Mouse (Mus musculus): ENCODE measurements at regions not wholly inside any gene's neighbourhood (a gene's known extent, or its start where the extent isn't known, plus 50 kb on each side); places are given as distances from the start of the nearest gene placed in this dataset.

- no peak for DNase-seq (ENCODE audit: low read depth, low spot score)
- TF ChIP-seq ZC3H11A (IDR thresholded peaks at IDR 0.05; ENCODE audit: low read depth, low read length), result no peak
- no peak for TF ChIP-seq USF2 (IDR thresholded peaks at IDR 0.05; ENCODE audit: borderline replicate concordance in 1 of 2, insufficient read depth in 1 of 2, low read depth in 1 of 2, low read length in 2 of 2)
- TF ChIP-seq BHLHE40 (IDR thresholded peaks at IDR 0.05; ENCODE audit: borderline replicate concordance, low read depth, low read length), result no peak
- no peak for TF ChIP-seq GABPA (IDR thresholded peaks at IDR 0.05; ENCODE audit: low read depth, low read length)
- Histone ChIP-seq H3K4me3 (ENCODE audit: control insufficient read depth in 1 of 2, insufficient read depth in 1 of 2, low read depth in 2 of 2, low read length in 2 of 2) (no peak overlapping the region), H3K79me2 (ENCODE audit: control insufficient read depth, insufficient read depth, low read length, poor library complexity) (no peaks in the 10 kb centered on the region), H3K27me3 (ENCODE audit: control insufficient read depth in 1 of 2, insufficient read depth in 2 of 2, low read length in 2 of 2) (no peaks in the 10 kb centered on the region), H3K4me1 (ENCODE audit: control insufficient read depth in 1 of 2, insufficient read depth in 2 of 2, low read length in 2 of 2) (no peaks in the 10 kb centered on the region), H3K27ac (ENCODE audit: control insufficient read depth, low read depth, low read length) (no peak overlapping the region), H3K9me3 (replicated peaks; ENCODE audit: insufficient read depth, low read length) (no peaks in the 10 kb centered on the region), H3K9ac (ENCODE audit: control insufficient read depth, low read depth, low read length, poor library complexity, severe bottlenecking) (no peak overlapping the region), H3K36me3 (ENCODE audit: control insufficient read depth in 1 of 2, insufficient read depth in 2 of 2, low read length in 2 of 2) (no peaks in the 10 kb centered on the region)
Observed at GRCm38 (mm10) chr19:26249751-26250150, 355.1 kb upstream of the Smarca2 start.

GRCm38 (mm10) chr19:26258677-26259076 lies 346.2 kb upstream of the Smarca2 start:
- Histone ChIP-seq H3K36me3 (ENCODE audit: control insufficient read depth in 1 of 2, insufficient read depth in 2 of 2, low read length in 2 of 2) (no peaks in the 10 kb centered on the region), H3K9me3 (replicated peaks; ENCODE audit: insufficient read depth, low read length) (no peaks in the 10 kb centered on the region), H3K4me1 (ENCODE audit: control insufficient read depth in 1 of 2, insufficient read depth in 2 of 2, low read length in 2 of 2) (no peaks in the 10 kb centered on the region), H3K9ac (ENCODE audit: control insufficient read depth, low read depth, low read length, poor library complexity, severe bottlenecking) (no peak overlapping the region), H3K27ac (ENCODE audit: control insufficient read depth, low read depth, low read length) (no peak overlapping the region), H3K27me3 (ENCODE audit: control insufficient read depth in 1 of 2, insufficient read depth in 2 of 2, low read length in 2 of 2) (no peaks in the 10 kb centered on the region), H3K79me2 (ENCODE audit: control insufficient read depth, insufficient read depth, low read length, poor library complexity) (no peaks in the 10 kb centered on the region), H3K4me3 (ENCODE audit: control insufficient read depth in 1 of 2, insufficient read depth in 1 of 2, low read depth in 2 of 2, low read length in 2 of 2) (no peak overlapping the region)
- DNase-seq (ENCODE audit: low read depth, low spot score), result no peak
- TF ChIP-seq MAZ (IDR thresholded peaks at IDR 0.05; ENCODE audit: low read depth, low read length), result no peak
- no peak for TF ChIP-seq ZNF384 (IDR thresholded peaks at IDR 0.05; ENCODE audit: low read depth, low read length)
- no peak for TF ChIP-seq TAL1 (IDR thresholded peaks at IDR 0.05; ENCODE audit: low read length)

- Histone ChIP-seq H3K4me1 (ENCODE audit: control insufficient read depth in 1 of 2, insufficient read depth in 2 of 2, low read length in 2 of 2) (no peaks in the 10 kb centered on the region), H3K9me3 (replicated peaks; ENCODE audit: insufficient read depth, low read length) (no peaks in the 10 kb centered on the region), H3K27ac (ENCODE audit: control insufficient read depth, low read depth, low read length) (no peak overlapping the region), H3K36me3 (ENCODE audit: control insufficient read depth in 1 of 2, insufficient read depth in 2 of 2, low read length in 2 of 2) (no peaks in the 10 kb centered on the region), H3K4me3 (ENCODE audit: control insufficient read depth in 1 of 2, insufficient read depth in 1 of 2, low read depth in 2 of 2, low read length in 2 of 2) (no peak overlapping the region), H3K9ac (ENCODE audit: control insufficient read depth, low read depth, low read length, poor library complexity, severe bottlenecking) (no peak overlapping the region), H3K79me2 (ENCODE audit: control insufficient read depth, insufficient read depth, low read length, poor library complexity) (no peaks in the 10 kb centered on the region), H3K27me3 (ENCODE audit: control insufficient read depth in 1 of 2, insufficient read depth in 2 of 2, low read length in 2 of 2) (no peaks in the 10 kb centered on the region)
- no peak for TF ChIP-seq RAD21 (IDR thresholded peaks at IDR 0.05; ENCODE audit: low read depth, low read length)
- TF ChIP-seq CHD2 (IDR thresholded peaks at IDR 0.05; ENCODE audit: low read length), result no peak
- no peak for TF ChIP-seq HCFC1 (IDR thresholded peaks at IDR 0.05; ENCODE audit: low read depth, low read length)
- no peak for TF ChIP-seq CTCF (IDR thresholded peaks at IDR 0.05 in 2 of 3, conservative IDR thresholded peaks at IDR 0.05 in 1 of 3; ENCODE audit: control insufficient read depth in 1 of 3, insufficient read depth in 1 of 3, low read depth in 2 of 3, low read length in 3 of 3, poor library complexity in 1 of 3, severe bottlenecking in 1 of 3)
- TF ChIP-seq CHD1 (IDR thresholded peaks at IDR 0.05; ENCODE audit: low read depth, low read length), result no peak
- TF ChIP-seq JUND (IDR thresholded peaks at IDR 0.05; ENCODE audit: low read depth, low read length), result no peak
- no peak for TF ChIP-seq RCOR1 (IDR thresholded peaks at IDR 0.05; ENCODE audit: low read depth, low read length)
- TF ChIP-seq KAT2A (conservative IDR thresholded peaks at IDR 0.05; ENCODE audit: low read depth, low read length), result no peak
- no peak for TF ChIP-seq ZC3H11A (IDR thresholded peaks at IDR 0.05; ENCODE audit: low read depth, low read length)
- TF ChIP-seq NRF1 (IDR thresholded peaks at IDR 0.05; ENCODE audit: insufficient read depth, low read depth, low read length, poor library complexity, severe bottlenecking), result no peak
- TF ChIP-seq MEF2A (IDR thresholded peaks at IDR 0.05; ENCODE audit: extremely low read depth, insufficient replicate concordance, low read depth, low read length, poor library complexity, severe bottlenecking), result no peak
- no peak for TF ChIP-seq TCF12 (IDR thresholded peaks at IDR 0.05; ENCODE audit: low read depth, low read length)
- TF ChIP-seq TBP (IDR thresholded peaks at IDR 0.05; ENCODE audit: low read depth, low read length), result no peak
- TF ChIP-seq EP300 (IDR thresholded peaks at IDR 0.05; ENCODE audit: low read depth in 1 of 2, low read length in 2 of 2), result no peak
- no peak for TF ChIP-seq SIN3A (IDR thresholded peaks at IDR 0.05; ENCODE audit: low read length)
- DNase-seq (ENCODE audit: low read depth, low spot score), result no peak
Observed at GRCm38 (mm10) chr19:26261530-26261929, 343.3 kb upstream of the Smarca2 start.
